In the genomic region with DNA sequence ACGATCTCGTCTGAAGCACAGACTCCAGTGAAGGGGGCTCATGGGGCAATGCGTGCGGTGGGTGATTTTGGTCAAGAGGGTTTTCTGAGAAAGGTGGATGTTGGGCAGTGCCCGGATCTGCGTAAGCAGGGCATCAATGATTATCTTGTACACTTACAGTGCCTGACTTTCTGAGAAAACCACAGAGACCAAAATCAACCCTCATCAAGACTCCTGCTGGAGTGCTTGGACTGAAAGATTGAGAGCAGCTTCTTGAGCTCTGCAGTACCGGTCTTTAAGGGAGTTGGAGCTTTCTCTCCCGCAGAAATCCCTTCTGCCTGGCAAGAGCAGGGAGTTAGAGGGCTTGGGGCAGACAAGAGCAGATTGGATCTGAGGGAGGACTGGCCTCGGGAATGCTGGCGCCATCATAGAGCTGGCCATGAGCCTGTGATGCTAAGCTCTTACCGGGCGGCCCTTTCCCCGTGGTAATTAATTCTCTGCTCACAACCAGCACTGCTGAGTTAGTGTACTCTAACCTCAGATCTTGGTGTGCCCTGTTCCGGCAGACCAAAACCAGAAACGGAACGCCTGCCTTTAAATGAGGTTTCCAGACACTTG, we compare ENCODE assay signal across 8 mouse cellular contexts. TPM values are rescaled to one million over a fixed set of nuclear protein-coding genes. Genes with fewer than 3 reads are reported as not detected.
DNase-seq lines count a peak whose midpoint lies in the region; ATAC-seq lines count a peak whose summit lies in the region.

No protein-coding gene starts in this region.

- H3K27me3 ChIP-seq in forebrain, embryonic 14.5 days (replicated peaks; ENCODE audit: control insufficient read depth, insufficient read depth, low read length) = peaks cover 30% of the 10 kb centered on the region
- H3K27me3 ChIP-seq in kidney, embryonic 15.5 days = peaks cover 27% of the 10 kb centered on the region
- H3K27me3 ChIP-seq in midbrain, embryonic 12.5 days = peaks cover 56% of the 10 kb centered on the region

- peak overlapping the region; percentile 57 for H3K4me3 ChIP-seq in forebrain, embryonic 14.5 days (ENCODE audit: low read depth, low read length)
- peak overlapping the region; percentile 63 for H3K4me3 ChIP-seq in kidney, embryonic 15.5 days (replicated peaks)
- peak overlapping the region; percentile 70 for H3K4me3 ChIP-seq in midbrain, embryonic 12.5 days

- 15% methylated on average over 16 of the region's 16 CpGs for WGBS in forebrain, embryonic 14.5 days
- 11% methylated on average over 16 of the region's 16 CpGs for WGBS in kidney, embryonic 15.5 days
- WGBS in midbrain, embryonic 12.5 days = 12% methylated on average over 16 of the region's 16 CpGs

- H3K27ac ChIP-seq in forebrain, embryonic 14.5 days (ENCODE audit: low read depth, low read length) = no peak overlapping the region
- H3K27ac ChIP-seq in kidney, embryonic 15.5 days = peak overlapping the region; percentile 19; the same call in 1 of the 2 replicates
- H3K27ac ChIP-seq in midbrain, embryonic 12.5 days (replicated peaks) = no peak overlapping the region

- peaks cover 9% of the 10 kb centered on the region; the same call in 1 of the 2 replicates for H3K4me1 ChIP-seq in forebrain, embryonic 14.5 days (ENCODE audit: control insufficient read depth, insufficient read depth, low read length)
- peaks cover 37% of the 10 kb centered on the region for H3K4me1 ChIP-seq in kidney, embryonic 15.5 days
- peaks cover 16% of the 10 kb centered on the region for H3K4me1 ChIP-seq in midbrain, embryonic 12.5 days

- no peaks in the 10 kb centered on the region for H3K36me3 ChIP-seq in forebrain, embryonic 14.5 days (ENCODE audit: control insufficient read depth, insufficient read depth, low read length)
- no peaks in the 10 kb centered on the region for H3K36me3 ChIP-seq in kidney, embryonic 15.5 days
- H3K36me3 ChIP-seq in midbrain, embryonic 12.5 days = no peaks in the 10 kb centered on the region

- DNase-seq in adrenal gland, adult 2 months = peak; percentile 25
- no peak for DNase-seq in adrenal gland, adult 18-20 months (ENCODE audit: low spot score in 2 of 2)
- DNase-seq in ovary, postnatal 36 days (ENCODE audit: low spot score) = peak; percentile 27
- DNase-seq in ovary, postnatal 10 days (ENCODE audit: low spot score) = no peak
- DNase-seq in forebrain, embryonic 14.5 days (ENCODE audit: low spot score) = peak; percentile 15
- no peak for DNase-seq in spleen, postnatal 4 days (ENCODE audit: low spot score in 2 of 2)

- H3K9me3 ChIP-seq in forebrain, embryonic 14.5 days (replicated peaks; ENCODE audit: control insufficient read depth, low read length) = no peaks in the 10 kb centered on the region
- H3K9me3 ChIP-seq in kidney, embryonic 15.5 days (replicated peaks) = no peaks in the 10 kb centered on the region
- no peaks in the 10 kb centered on the region for H3K9me3 ChIP-seq in midbrain, embryonic 12.5 days

- peak overlapping the region; percentile 68 for H3K9ac ChIP-seq in forebrain, embryonic 14.5 days (ENCODE audit: low read length)
- peak overlapping the region; percentile 48 for H3K9ac ChIP-seq in kidney, embryonic 15.5 days
- H3K9ac ChIP-seq in midbrain, embryonic 12.5 days (replicated peaks) = peak overlapping the region; percentile 59; the same call in 1 of the 2 replicates

- peak overlapping the region; percentile 99 for H3K4me2 ChIP-seq in forebrain, embryonic 14.5 days (ENCODE audit: low read length)
- H3K4me2 ChIP-seq in kidney, embryonic 15.5 days = peak overlapping the region; percentile 92
- peak overlapping the region; percentile 99 for H3K4me2 ChIP-seq in midbrain, embryonic 12.5 days (replicated peaks)

- ATAC-seq in forebrain, embryonic 14.5 days = no peak
- ATAC-seq in kidney, embryonic 15.5 days (replicated peaks; ENCODE audit: low FRiP score) = no peak
- no peak for ATAC-seq in midbrain, embryonic 12.5 days (ENCODE audit: low FRiP score, low read depth)

RNA-seq across cellular contexts. Expression of a gene that starts 2.4 kb away (rescaled TPM):
- total RNA-seq in adrenal gland, adult 2 months (2021) = 10 to 100 TPM; 14.0 to 44.3 TPM
- 33.2 and 42.1 TPM in 2 replicates for polyA plus RNA-seq in adrenal gland, adult 2 months (2012; rRNA removed)
- total RNA-seq in adrenal gland, adult 18-20 months (2021) = 10 to 100 TPM; 13.4 to 48.5 TPM
- polyA plus RNA-seq in forebrain, embryonic 14.5 days (2014; fragmentation: Nextera tagmentation; extraction: Ambion mirVana) = 3.7 and 5.8 TPM in 2 replicates
- polyA plus RNA-seq in kidney, embryonic 15.5 days (2015; fragmentation: Nextera tagmentation; extraction: Ambion mirVana) = 23.3 and 24.2 TPM in 2 replicates
- polyA plus RNA-seq in midbrain, embryonic 12.5 days (2016; fragmentation: Nextera tagmentation; extraction: Ambion mirVana) = 8.7 and 12.4 TPM in 2 replicates

RNA-seq across cellular contexts. Expression of a gene that starts 30.8 kb away (rescaled TPM):
- 1 to 10 TPM; 7.4 to 10.0 TPM for total RNA-seq in adrenal gland, adult 2 months (2021)
- 9.2 and 11.1 TPM in 2 replicates for polyA plus RNA-seq in adrenal gland, adult 2 months (2012; rRNA removed)
- total RNA-seq in adrenal gland, adult 18-20 months (2021) = 1 to 10 TPM; 4.9 to 7.1 TPM
- 4.6 and 5.5 TPM in 2 replicates for polyA plus RNA-seq in forebrain, embryonic 14.5 days (2014; fragmentation: Nextera tagmentation; extraction: Ambion mirVana)
- polyA plus RNA-seq in kidney, embryonic 15.5 days (2015; fragmentation: Nextera tagmentation; extraction: Ambion mirVana) = 7.0 and 8.0 TPM in 2 replicates
- polyA plus RNA-seq in midbrain, embryonic 12.5 days (2016; fragmentation: Nextera tagmentation; extraction: Ambion mirVana) = 6.9 and 8.3 TPM in 2 replicates

Comparison
In these comparisons a context has a peak if more than half of its experiments do, and no peak if none do; other contexts are left out.
1. DNase-seq: peak in adrenal gland, adult 2 months (single experiment), ovary, postnatal 36 days (single experiment) and forebrain, embryonic 14.5 days (single experiment); none in adrenal gland, adult 18-20 months (0 of 2), ovary, postnatal 10 days (single experiment) and spleen, postnatal 4 days (0 of 2).
2. Peak in every context shown above with its lines, with median percentiles within 50 percentile points of each other: H3K4me2 ChIP-seq, H3K4me3 ChIP-seq and H3K9ac ChIP-seq.